Mouse (Mus musculus): ENCODE data around the gene Sag.

GRCm38 (mm10) chr1:87876065-87876464, 72.6 kb downstream of the Sag start:
- TF ChIP-seq CTCF (IDR thresholded peaks at IDR 0.05; ENCODE audit: low read depth, low read length), result no peak
- no peak for TF ChIP-seq POLR2A (IDR thresholded peaks at IDR 0.05; ENCODE audit: extremely low read depth, insufficient read depth, low read length)

All from liver, adult 2 months (tissue).